Mouse (Mus musculus) heart, adult 2 months (tissue): ENCODE measurements at regions not wholly inside any gene's neighbourhood (a gene's known extent, or its start where the extent isn't known, plus 50 kb on each side); places are given as distances from the start of the nearest gene placed in this dataset.

Experiments used
- CTCF ChIP-seq: fragments of 200-600 bp; IDR thresholded peaks from 2 replicates; pipeline ENCODE4 v1.8.1; 2022; ENCODE audit warnings: antibody characterized with exemption, mild to moderate bottlenecking, moderate library complexity
- POLR2A ChIP-seq: fragments of 200-500 bp; IDR thresholded peaks from 2 replicates; pipeline ENCODE4 v1.6.1; 2011; ENCODE audit warnings: mild to moderate bottlenecking, low read depth, low read length, control low read depth; ENCODE audit not compliant: insufficient read depth

GRCm38 (mm10) chr1:177336436-177336835 lies 78.4 kb upstream of the Akt3 start:
- no peak for TF ChIP-seq POLR2A
- TF ChIP-seq CTCF: no peak
